Comparison of ENCODE assay signal across 8 mouse cellular contexts in genomic region chr10:87057500-87058250, GRCm38 (mm10). TPM values are rescaled to one million over a fixed set of nuclear protein-coding genes. Genes with fewer than 3 reads are reported as not detected.
A peak's percentile ranks its signal among the peaks of the same experiment; 100 is the strongest.
DNase-seq lines count a peak whose midpoint lies in the region; ATAC-seq and TF ChIP-seq lines count a peak whose summit lies in the region.

TSS of gene 1700113H08Rik (plus strand) at chr10:87058045.

- DNase-seq in cerebellum, adult 8-10 months: no peak
- peak; percentile 11 for DNase-seq in thymus, adult 2 months
- DNase-seq in thymus, adult 18-20 months: no peak
- peak; percentile 58 for DNase-seq in hindbrain, embryonic 11.5 days (ENCODE audit: low spot score)
- DNase-seq in liver: peak; percentile 14
- no peak for DNase-seq in gastrocnemius, postnatal 36 days

- peaks cover 19% of the 10 kb centered on the region for H3K4me1 ChIP-seq in thymus, adult 2 months (replicated peaks; ENCODE audit: control insufficient read depth, insufficient read depth, low read length)
- H3K4me1 ChIP-seq in hindbrain, embryonic 11.5 days (replicated peaks; ENCODE audit: control insufficient read depth, insufficient read depth, low read length): no peaks in the 10 kb centered on the region
- H3K4me1 ChIP-seq in neural tube, embryonic 15.5 days: peaks cover 17% of the 10 kb centered on the region

- TF ChIP-seq POLR2A in thymus, adult 2 months (IDR thresholded peaks at IDR 0.05; ENCODE audit: control insufficient read depth, extremely low read depth, insufficient read depth, low read length, poor library complexity): no peak

- intact Hi-C loops in gastrocnemius, postnatal 36 days (cut with DNase I): no loop called here

- peak; percentile 64 for ATAC-seq in cerebellum, adult (ENCODE audit: insufficient number of reproducible peaks, low FRiP score, low TSS enrichment)
- peak; percentile 71 for ATAC-seq in hindbrain, embryonic 11.5 days (ENCODE audit: low FRiP score)
- ATAC-seq in neural tube, embryonic 15.5 days (ENCODE audit: low FRiP score): peak; percentile 70; the same call in 1 of the 2 replicates

- H3K27ac ChIP-seq in thymus, adult 2 months (ENCODE audit: control insufficient read depth, insufficient read depth, low read length): no peak within 1 kb of the TSS
- peak within 1 kb of the TSS; percentile 86 for H3K27ac ChIP-seq in hindbrain, embryonic 11.5 days (ENCODE audit: low read depth, low read length)
- H3K27ac ChIP-seq in neural tube, embryonic 15.5 days (replicated peaks): peak within 1 kb of the TSS; percentile 72

- 35% methylated on average over 15 of the region's 15 CpGs for WGBS in thymus, adult 2 months
- 5% methylated on average over 15 of the region's 15 CpGs for WGBS in hindbrain, embryonic 11.5 days
- 4% methylated on average over 15 of the region's 15 CpGs for WGBS in neural tube, embryonic 15.5 days

- H3K4me3 ChIP-seq in thymus, adult 2 months (ENCODE audit: control insufficient read depth, insufficient read depth, low read length): peak within 1 kb of the TSS; percentile 7
- H3K4me3 ChIP-seq in hindbrain, embryonic 11.5 days (ENCODE audit: low read depth, low read length): peak within 1 kb of the TSS; percentile 39
- peak within 1 kb of the TSS; percentile 57 for H3K4me3 ChIP-seq in neural tube, embryonic 15.5 days (replicated peaks)

- TF ChIP-seq CTCF in thymus, adult 2 months (IDR thresholded peaks at IDR 0.05; ENCODE audit: borderline replicate concordance, control insufficient read depth, extremely low read depth, insufficient read depth, low read length, poor library complexity): no peak

- no peaks in the 10 kb centered on the region for H3K9me3 ChIP-seq in hindbrain, embryonic 11.5 days (ENCODE audit: control insufficient read depth, low read length)
- H3K9me3 ChIP-seq in neural tube, embryonic 15.5 days (replicated peaks): no peaks in the 10 kb centered on the region

- H3K36me3 ChIP-seq in thymus, adult 2 months (ENCODE audit: control insufficient read depth, insufficient read depth, low read length): no peaks in the 10 kb centered on the region
- no peaks in the 10 kb centered on the region for H3K36me3 ChIP-seq in hindbrain, embryonic 11.5 days (ENCODE audit: control insufficient read depth, insufficient read depth, low read length)
- no peaks in the 10 kb centered on the region for H3K36me3 ChIP-seq in neural tube, embryonic 15.5 days

- H3K9ac ChIP-seq in hindbrain, embryonic 11.5 days (ENCODE audit: low read depth, low read length): peak within 1 kb of the TSS; percentile 45
- H3K9ac ChIP-seq in neural tube, embryonic 15.5 days (replicated peaks): peak within 1 kb of the TSS; percentile 55

- H3K27me3 ChIP-seq in thymus, adult 2 months (ENCODE audit: control insufficient read depth, insufficient read depth, low read length): no peaks in the 10 kb centered on the region
- H3K27me3 ChIP-seq in hindbrain, embryonic 11.5 days (ENCODE audit: control insufficient read depth, insufficient read depth, low read length): no peaks in the 10 kb centered on the region
- no peaks in the 10 kb centered on the region for H3K27me3 ChIP-seq in neural tube, embryonic 15.5 days (replicated peaks)

- peak within 1 kb of the TSS; percentile 55 for H3K4me2 ChIP-seq in hindbrain, embryonic 11.5 days (replicated peaks; ENCODE audit: low read depth, low read length)
- peak within 1 kb of the TSS; percentile 91 for H3K4me2 ChIP-seq in neural tube, embryonic 15.5 days

RNA-seq across cellular contexts. Expression of gene 1700113H08Rik, which starts in this region (rescaled TPM):
- polyA plus RNA-seq in thymus, adult 2 months (2012; rRNA removed): 0.08 TPM in 1 of 2 replicates, not detected in the other
- polyA plus RNA-seq in hindbrain, embryonic 11.5 days (2014; fragmentation: Nextera tagmentation; extraction: Ambion mirVana): 0.14 and 0.42 TPM in 2 replicates
- polyA plus RNA-seq in neural tube, embryonic 15.5 days (2015; fragmentation: Nextera tagmentation; extraction: Ambion mirVana): 0.26 and 0.37 TPM in 2 replicates
- under 1 TPM; 0.51 to 0.57 TPM for total RNA-seq in gastrocnemius, postnatal 36 days (2021)

Comparison
In these comparisons a context has a peak if more than half of its experiments do, and no peak if none do; other contexts are left out.
1. Peak in DNase-seq and H3K4me3 ChIP-seq in thymus, adult 2 months; RNA of the gene not detected or under 1 TPM.
2. Peak in DNase-seq, ATAC-seq, H3K4me3 ChIP-seq, H3K27ac ChIP-seq, H3K9ac ChIP-seq and H3K4me2 ChIP-seq in hindbrain, embryonic 11.5 days; RNA of the gene not detected or under 1 TPM.
3. Peak in ATAC-seq, H3K4me3 ChIP-seq, H3K27ac ChIP-seq, H3K9ac ChIP-seq and H3K4me2 ChIP-seq in neural tube, embryonic 15.5 days; RNA of the gene not detected or under 1 TPM.
4. H3K4me3 ChIP-seq: peak in every context shown above with its lines; median percentile 57 in neural tube, embryonic 15.5 days; 39 in hindbrain, embryonic 11.5 days; 7 in thymus, adult 2 months.